Mouse (Mus musculus): ENCODE measurements at regions not wholly inside any gene's neighbourhood (a gene's known extent, or its start where the extent isn't known, plus 50 kb on each side); places are given as distances from the start of the nearest gene placed in this dataset.
"Not testable (repeated sequence)": the region's sequence is repeated elsewhere in the genome, so short reads cannot be mapped to it uniquely, and the experiment has no call there.

GRCm38 (mm10) chr14:116586742-116587141 lies 338.4 kb upstream of the Gpc6 start:
- no peak for DNase-seq (ENCODE audit: low spot score in 2 of 2)

GRCm38 (mm10) chr14:116589529-116589928 lies 335.6 kb upstream of the Gpc6 start:
- DNase-seq (ENCODE audit: low spot score in 2 of 2) = no peak

GRCm38 (mm10) chr14:116590111-116590510 lies 335.0 kb upstream of the Gpc6 start:
- DNase-seq (ENCODE audit: low spot score in 2 of 2) = no peak

- DNase-seq (ENCODE audit: low spot score in 2 of 2) = no peak
Observed at GRCm38 (mm10) chr14:116608130-116608529, 317.0 kb upstream of the Gpc6 start.

- no peak for DNase-seq (ENCODE audit: low spot score in 2 of 2)
Observed at GRCm38 (mm10) chr14:116611210-116611609, 313.9 kb upstream of the Gpc6 start.

GRCm38 (mm10) chr14:116632181-116632580 lies 292.9 kb upstream of the Gpc6 start:
- peak in 1 of 2 experiments; percentile 20 for DNase-seq (ENCODE audit: low spot score in 2 of 2)

- no peak for DNase-seq (ENCODE audit: low spot score in 2 of 2)
Observed at GRCm38 (mm10) chr14:116642091-116642490, 283.0 kb upstream of the Gpc6 start.

- no peak for DNase-seq (ENCODE audit: low spot score in 2 of 2)
Observed at GRCm38 (mm10) chr14:116651897-116652296, 273.2 kb upstream of the Gpc6 start.

- no peak for DNase-seq (ENCODE audit: low spot score in 2 of 2)
Observed at GRCm38 (mm10) chr14:116683909-116684308, 241.2 kb upstream of the Gpc6 start.

- DNase-seq (ENCODE audit: low spot score in 2 of 2) = no peak
Observed at GRCm38 (mm10) chr14:116697675-116698074, 227.4 kb upstream of the Gpc6 start.

GRCm38 (mm10) chr14:116698437-116698836 lies 226.7 kb upstream of the Gpc6 start:
- no peak for DNase-seq (ENCODE audit: low spot score in 2 of 2)

- DNase-seq (ENCODE audit: low spot score in 2 of 2) = not testable (repeated sequence)
Observed at GRCm38 (mm10) chr14:116734596-116734995, 190.5 kb upstream of the Gpc6 start.

GRCm38 (mm10) chr14:116754438-116755157 lies 170.5 kb upstream of the Gpc6 start:
- no peak for DNase-seq (ENCODE audit: low spot score in 2 of 2)

- DNase-seq (ENCODE audit: low spot score in 2 of 2) = no peak
Observed at GRCm38 (mm10) chr14:116761429-116761828, 163.7 kb upstream of the Gpc6 start.

- no peak for DNase-seq (ENCODE audit: low spot score in 2 of 2)
Observed at GRCm38 (mm10) chr14:116771120-116771519, 154.0 kb upstream of the Gpc6 start.

- DNase-seq (ENCODE audit: low spot score in 2 of 2) = no peak
Observed at GRCm38 (mm10) chr14:116771671-116772070, 153.4 kb upstream of the Gpc6 start.

GRCm38 (mm10) chr14:116779661-116780060 lies 145.5 kb upstream of the Gpc6 start:
- DNase-seq (ENCODE audit: low spot score in 2 of 2) = peak in 1 of 2 experiments; percentile 11

- DNase-seq (ENCODE audit: low spot score in 2 of 2) = no peak
Observed at GRCm38 (mm10) chr14:116783840-116784239, 141.3 kb upstream of the Gpc6 start.

GRCm38 (mm10) chr14:116806504-116806903 lies 118.6 kb upstream of the Gpc6 start:
- DNase-seq (ENCODE audit: low spot score in 2 of 2) = no peak

- DNase-seq (ENCODE audit: low spot score in 2 of 2) = no peak
Observed at GRCm38 (mm10) chr14:116808581-116808980, 116.5 kb upstream of the Gpc6 start.

GRCm38 (mm10) chr14:116810661-116811345 lies 114.3 kb upstream of the Gpc6 start:
- DNase-seq (ENCODE audit: low spot score in 2 of 2) = peak in 1 of 2 experiments; percentile 3

GRCm38 (mm10) chr14:116837235-116837634 lies 87.9 kb upstream of the Gpc6 start:
- DNase-seq (ENCODE audit: low spot score in 2 of 2) = no peak

GRCm38 (mm10) chr14:116869437-116869836 lies 55.7 kb upstream of the Gpc6 start:
- DNase-seq (ENCODE audit: low spot score in 2 of 2) = no peak

Measured in layer of hippocampus, adult 18-20 months (tissue).